Mouse (Mus musculus): Measurements from ENCODE around the gene Bach1. TPM values are rescaled to one million over a fixed set of nuclear protein-coding genes. Genes with fewer than 3 reads are reported as not detected.

The Bach1 gene
- 7.8 and 11.8 TPM in 2 replicates for polyA plus RNA-seq (2014; fragmentation: Nextera tagmentation; extraction: Ambion mirVana)

DNA sequence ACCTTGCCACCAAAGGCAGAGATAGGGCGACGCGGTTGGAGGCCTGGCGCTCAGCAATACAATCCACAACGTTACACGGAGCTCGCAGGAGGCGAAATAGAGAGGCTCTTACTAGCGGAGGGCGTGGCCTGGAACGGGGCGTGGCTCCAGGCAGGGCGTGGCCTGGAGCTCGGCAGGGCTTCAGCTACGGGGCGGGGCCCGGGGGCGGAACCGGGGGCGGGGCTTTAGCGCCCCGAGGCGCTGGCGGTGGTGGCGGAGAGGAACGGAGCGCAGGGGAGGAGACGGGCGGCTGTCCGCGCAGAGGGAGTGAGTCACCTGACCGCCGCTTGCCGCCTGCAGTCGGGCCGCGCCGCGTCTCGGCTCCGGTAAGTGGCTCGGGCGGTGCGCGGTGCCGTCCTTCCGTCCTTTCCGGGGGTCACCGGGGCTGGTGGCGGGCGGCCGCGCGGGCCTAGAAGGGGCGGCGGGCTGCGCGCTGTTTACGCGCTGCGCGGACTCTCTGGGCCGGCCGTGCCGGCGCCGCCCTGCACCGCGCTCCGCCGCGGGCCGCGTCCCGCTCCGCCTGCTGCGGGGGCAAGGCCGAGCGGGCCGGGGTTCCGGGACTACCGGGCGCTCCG, at the start of gene Bach1:
TSS of gene Bach1 (plus strand) at position 254 of the 614 bp plus-strand sequence.
- Histone ChIP-seq H3K36me3 (ENCODE audit: control insufficient read depth, insufficient read depth, low read length) (no peaks in the 10 kb centered on the region), H3K9ac (ENCODE audit: low read length) (peak within 1 kb of the TSS; percentile 96), H3K4me3 (ENCODE audit: control insufficient read depth in 1 of 2, insufficient read depth in 1 of 2, low read depth in 1 of 2, low read length in 2 of 2) (peak within 1 kb of the TSS; percentile 91 to 92), H3K9me3 (ENCODE audit: control insufficient read depth, low read length) (no peaks in the 10 kb centered on the region), H3K27ac (replicated peaks in 1 of 2; ENCODE audit: control insufficient read depth in 1 of 2, insufficient read depth in 1 of 2, low read depth in 2 of 2, low read length in 2 of 2) (peak within 1 kb of the TSS; percentile 87 to 93), H3K4me1 (ENCODE audit: control insufficient read depth in 2 of 2, insufficient read depth in 2 of 2, low read length in 2 of 2) (peaks cover 14 to 22% of the 10 kb centered on the region in 2 experiments), H3K4me2 (ENCODE audit: low read length) (peak within 1 kb of the TSS; percentile 82), H3K27me3 (ENCODE audit: control insufficient read depth, insufficient read depth, low read length) (no peaks in the 10 kb centered on the region)
- peak; percentile 96 for ATAC-seq (ENCODE audit: insufficient number of reproducible peaks, insufficient read depth, low FRiP score, low read depth)
- WGBS, result under 1% methylated on average over 81 of the region's 84 CpGs

DNA sequence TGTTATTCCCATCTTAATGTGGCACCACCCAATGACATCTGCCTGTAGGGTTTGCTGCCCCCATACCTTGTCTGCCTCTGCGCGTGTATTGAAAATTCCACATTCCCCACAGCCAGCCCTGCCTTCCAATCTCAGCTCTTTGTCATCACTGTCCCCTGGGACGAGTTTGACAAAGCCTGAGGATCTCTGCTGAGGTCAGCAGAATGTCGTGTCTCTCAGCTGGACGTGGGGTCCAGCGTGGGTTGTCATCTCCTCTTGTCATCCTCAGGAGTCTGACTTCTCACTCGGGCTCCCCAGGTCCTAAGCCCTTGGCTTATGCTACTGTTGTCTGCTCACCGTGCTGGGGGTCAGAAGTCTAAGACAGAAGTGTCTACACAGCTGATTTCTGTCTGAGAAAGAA, 46.4 kb upstream of the Bach1 start:
- Histone ChIP-seq H3K4me1 (ENCODE audit: control insufficient read depth in 2 of 2, insufficient read depth in 2 of 2, low read length in 2 of 2) (peaks cover 0 to 2% of the 10 kb centered on the region in 2 experiments; a peak in 1 of 4 replicates), H3K9me3 (ENCODE audit: control insufficient read depth, low read length) (no peaks in the 10 kb centered on the region), H3K4me3 (ENCODE audit: control insufficient read depth in 1 of 2, insufficient read depth in 1 of 2, low read depth in 1 of 2, low read length in 2 of 2) (no peak overlapping the region), H3K27ac (replicated peaks in 1 of 2; ENCODE audit: control insufficient read depth in 1 of 2, insufficient read depth in 1 of 2, low read depth in 2 of 2, low read length in 2 of 2) (no peak overlapping the region), H3K4me2 (ENCODE audit: low read length) (no peak overlapping the region), H3K27me3 (ENCODE audit: control insufficient read depth, insufficient read depth, low read length) (no peaks in the 10 kb centered on the region), H3K36me3 (ENCODE audit: control insufficient read depth, insufficient read depth, low read length) (no peaks in the 10 kb centered on the region), H3K9ac (ENCODE audit: low read length) (no peak overlapping the region)
- 37% methylated on average over 8 of the region's 8 CpGs for WGBS
- no peak for ATAC-seq (ENCODE audit: insufficient number of reproducible peaks, insufficient read depth, low FRiP score, low read depth)

DNA sequence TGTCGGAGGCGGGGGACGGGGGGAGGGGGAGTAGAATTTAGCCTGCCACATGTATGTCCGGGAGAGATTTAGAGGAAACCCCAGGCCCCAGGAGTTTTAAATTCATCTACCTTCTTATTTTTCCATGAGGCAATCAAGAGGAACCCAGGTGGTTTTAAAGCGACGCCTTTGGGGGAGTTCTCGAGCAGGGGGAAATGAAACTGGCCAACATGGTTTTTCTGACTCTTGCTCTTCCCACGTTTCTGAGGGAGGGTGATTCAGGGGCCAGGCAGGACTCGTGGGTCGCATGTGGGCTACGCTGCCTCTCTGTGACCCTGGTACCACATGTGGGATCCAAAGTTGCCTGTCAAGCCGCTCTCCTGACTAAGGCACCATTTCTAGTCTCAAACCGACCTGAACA, 45.8 kb upstream of the Bach1 start:
- H3K27me3 ChIP-seq (ENCODE audit: control insufficient read depth, insufficient read depth, low read length), result no peaks in the 10 kb centered on the region
- H3K9me3 ChIP-seq (ENCODE audit: control insufficient read depth, low read length), result no peaks in the 10 kb centered on the region
- no peak for ATAC-seq (ENCODE audit: insufficient number of reproducible peaks, insufficient read depth, low FRiP score, low read depth)
- no peak overlapping the region for H3K4me3 ChIP-seq (ENCODE audit: control insufficient read depth in 1 of 2, insufficient read depth in 1 of 2, low read depth in 1 of 2, low read length in 2 of 2)
- no peak overlapping the region for H3K27ac ChIP-seq (replicated peaks in 1 of 2; ENCODE audit: control insufficient read depth in 1 of 2, insufficient read depth in 1 of 2, low read depth in 2 of 2, low read length in 2 of 2)
- H3K4me1 ChIP-seq (ENCODE audit: control insufficient read depth in 2 of 2, insufficient read depth in 2 of 2, low read length in 2 of 2), result peaks cover 0 to 2% of the 10 kb centered on the region in 2 experiments; a peak in 1 of 4 replicates
- no peaks in the 10 kb centered on the region for H3K36me3 ChIP-seq (ENCODE audit: control insufficient read depth, insufficient read depth, low read length)
- no peak overlapping the region for H3K9ac ChIP-seq (ENCODE audit: low read length)
- H3K4me2 ChIP-seq (ENCODE audit: low read length), result no peak overlapping the region
- whole genome bisulfite sequencing, result 84% methylated on average over 13 of the region's 13 CpGs

DNA sequence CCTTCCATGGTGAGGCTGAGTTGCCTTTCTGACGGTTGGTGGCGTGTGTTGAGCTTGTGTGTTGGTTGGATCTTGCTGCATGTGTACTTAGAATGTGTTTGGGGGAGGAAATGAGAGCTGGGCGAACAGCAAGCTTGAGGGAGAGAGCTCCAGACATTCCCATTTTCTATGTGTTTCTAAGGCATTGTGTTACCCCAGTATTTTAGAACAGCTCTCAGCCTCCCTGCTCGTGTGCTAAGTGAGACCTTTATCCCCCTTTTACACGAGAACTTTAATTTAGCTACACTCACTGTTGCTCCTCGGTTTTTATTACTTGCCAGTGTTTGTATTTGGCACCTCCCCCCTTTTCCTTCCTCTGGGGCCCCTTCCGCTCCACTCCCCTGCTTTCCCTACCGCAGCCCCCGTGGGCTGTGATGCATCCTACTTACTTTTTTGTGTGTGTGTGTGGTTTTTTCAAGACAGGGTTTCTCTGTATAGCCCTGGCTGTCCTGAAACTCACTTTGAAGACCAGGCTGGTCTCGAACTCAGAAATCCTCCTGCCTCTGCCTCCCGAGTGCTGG, 44.6 kb upstream of the Bach1 start:
- WGBS, result 71% methylated on average over 11 of the region's 11 CpGs
- no peak for ATAC-seq (ENCODE audit: insufficient number of reproducible peaks, insufficient read depth, low FRiP score, low read depth)

DNA sequence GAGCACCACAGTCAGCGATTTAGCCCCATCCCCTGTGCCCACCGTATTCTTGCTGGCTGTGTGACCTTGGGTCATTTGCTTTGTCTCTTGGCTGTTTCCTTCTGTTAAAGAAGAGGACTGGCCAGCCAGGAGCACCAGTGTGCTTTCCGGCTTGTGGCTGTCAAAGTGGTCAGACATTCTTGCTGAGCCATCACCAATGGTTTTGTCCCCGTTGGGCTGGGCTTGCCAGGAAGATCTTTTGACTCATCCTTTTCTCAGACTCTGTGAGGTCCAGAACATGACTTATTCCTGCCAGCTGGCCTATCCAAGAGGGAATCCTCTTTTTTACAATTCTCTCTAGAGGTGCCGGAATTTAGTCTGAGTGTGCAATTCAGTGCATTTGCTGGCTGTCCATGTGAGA, 43.7 kb upstream of the Bach1 start:
- H3K27me3 ChIP-seq (ENCODE audit: control insufficient read depth, insufficient read depth, low read length), result no peaks in the 10 kb centered on the region
- no peak overlapping the region for H3K27ac ChIP-seq (replicated peaks in 1 of 2; ENCODE audit: control insufficient read depth in 1 of 2, insufficient read depth in 1 of 2, low read depth in 2 of 2, low read length in 2 of 2)
- H3K4me2 ChIP-seq (ENCODE audit: low read length), result no peak overlapping the region
- peaks cover 0 to 2% of the 10 kb centered on the region in 2 experiments; a peak in 1 of 4 replicates for H3K4me1 ChIP-seq (ENCODE audit: control insufficient read depth in 2 of 2, insufficient read depth in 2 of 2, low read length in 2 of 2)
- ATAC-seq (ENCODE audit: insufficient number of reproducible peaks, insufficient read depth, low FRiP score, low read depth), result no peak
- no peaks in the 10 kb centered on the region for H3K9me3 ChIP-seq (ENCODE audit: control insufficient read depth, low read length)
- no peaks in the 10 kb centered on the region for H3K36me3 ChIP-seq (ENCODE audit: control insufficient read depth, insufficient read depth, low read length)
- no peak overlapping the region for H3K9ac ChIP-seq (ENCODE audit: low read length)
- no peak overlapping the region for H3K4me3 ChIP-seq (ENCODE audit: control insufficient read depth in 1 of 2, insufficient read depth in 1 of 2, low read depth in 1 of 2, low read length in 2 of 2)
- 59% methylated on average over 5 of the region's 5 CpGs for WGBS

More for the DNA sequence above, 44.6 kb upstream of the Bach1 start:
- Histone ChIP-seq H3K27ac (replicated peaks in 1 of 2; ENCODE audit: control insufficient read depth in 1 of 2, insufficient read depth in 1 of 2, low read depth in 2 of 2, low read length in 2 of 2) (no peak overlapping the region), H3K36me3 (ENCODE audit: control insufficient read depth, insufficient read depth, low read length) (no peaks in the 10 kb centered on the region), H3K4me3 (ENCODE audit: control insufficient read depth in 1 of 2, insufficient read depth in 1 of 2, low read depth in 1 of 2, low read length in 2 of 2) (no peak overlapping the region), H3K4me2 (ENCODE audit: low read length) (no peak overlapping the region), H3K27me3 (ENCODE audit: control insufficient read depth, insufficient read depth, low read length) (no peaks in the 10 kb centered on the region), H3K4me1 (ENCODE audit: control insufficient read depth in 2 of 2, insufficient read depth in 2 of 2, low read length in 2 of 2) (peaks cover 0 to 2% of the 10 kb centered on the region in 2 experiments; a peak in 1 of 4 replicates), H3K9me3 (ENCODE audit: control insufficient read depth, low read length) (no peaks in the 10 kb centered on the region), H3K9ac (ENCODE audit: low read length) (no peak overlapping the region)

DNA sequence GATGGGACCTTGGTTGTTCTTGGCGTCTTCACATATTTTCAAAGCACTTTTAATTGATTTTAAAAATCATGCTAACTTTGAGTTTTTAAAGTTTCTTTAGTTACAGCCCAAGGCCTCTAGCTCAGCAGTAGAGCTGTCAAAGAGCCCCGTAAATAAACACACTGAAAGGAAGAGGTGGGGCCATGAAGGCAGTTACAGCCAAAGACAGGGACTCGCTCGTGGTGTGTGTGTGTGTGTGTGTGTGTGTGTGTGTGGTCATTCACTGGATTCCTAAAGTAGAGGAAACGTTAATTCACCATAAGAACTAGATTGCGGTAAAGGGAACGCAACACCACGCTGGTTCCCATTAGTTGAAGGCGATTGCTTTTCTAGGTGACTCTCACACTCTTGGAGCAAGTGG, 43.2 kb upstream of the Bach1 start:
- WGBS, result 78% methylated on average over 9 of the region's 9 CpGs
- ATAC-seq (ENCODE audit: insufficient number of reproducible peaks, insufficient read depth, low FRiP score, low read depth), result no peak

DNA sequence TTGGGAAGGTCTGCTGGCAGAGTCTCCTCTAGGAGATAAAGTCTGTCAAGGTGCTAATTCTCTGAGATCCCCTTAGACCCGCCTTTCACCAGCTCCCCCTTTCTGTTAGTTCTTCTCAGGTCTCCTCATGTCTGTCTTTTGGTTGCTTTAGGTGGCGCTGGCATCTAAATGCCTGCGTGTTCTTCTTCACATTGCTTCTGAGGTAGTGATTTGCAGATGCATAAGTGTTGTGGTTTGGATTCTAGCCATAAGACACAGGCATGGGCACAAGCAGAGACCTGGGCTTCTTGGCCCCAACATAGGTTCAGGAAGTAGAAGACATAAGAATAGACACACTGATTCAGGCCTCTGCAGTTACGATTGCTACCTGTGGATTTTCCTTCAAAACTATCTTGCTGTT, 42.0 kb upstream of the Bach1 start:
- H3K27ac ChIP-seq (replicated peaks in 1 of 2; ENCODE audit: control insufficient read depth in 1 of 2, insufficient read depth in 1 of 2, low read depth in 2 of 2, low read length in 2 of 2), result no peak overlapping the region
- H3K4me3 ChIP-seq (ENCODE audit: control insufficient read depth in 1 of 2, insufficient read depth in 1 of 2, low read depth in 1 of 2, low read length in 2 of 2), result no peak overlapping the region
- no peaks in the 10 kb centered on the region for H3K36me3 ChIP-seq (ENCODE audit: control insufficient read depth, insufficient read depth, low read length)
- H3K9me3 ChIP-seq (ENCODE audit: control insufficient read depth, low read length), result no peaks in the 10 kb centered on the region
- no peak overlapping the region for H3K4me2 ChIP-seq (ENCODE audit: low read length)
- peaks cover 3 to 8% of the 10 kb centered on the region in 2 experiments; a peak in 3 of 4 replicates for H3K4me1 ChIP-seq (ENCODE audit: control insufficient read depth in 2 of 2, insufficient read depth in 2 of 2, low read length in 2 of 2)
- no peak overlapping the region for H3K9ac ChIP-seq (ENCODE audit: low read length)
- no peak for ATAC-seq (ENCODE audit: insufficient number of reproducible peaks, insufficient read depth, low FRiP score, low read depth)
- H3K27me3 ChIP-seq (ENCODE audit: control insufficient read depth, insufficient read depth, low read length), result no peaks in the 10 kb centered on the region
- WGBS, result 77% methylated on average over 4 of the region's 4 CpGs

More for the DNA sequence above, 43.2 kb upstream of the Bach1 start:
- H3K4me3 ChIP-seq (ENCODE audit: control insufficient read depth in 1 of 2, insufficient read depth in 1 of 2, low read depth in 1 of 2, low read length in 2 of 2), result no peak overlapping the region
- no peak overlapping the region for H3K9ac ChIP-seq (ENCODE audit: low read length)
- H3K27me3 ChIP-seq (ENCODE audit: control insufficient read depth, insufficient read depth, low read length), result no peaks in the 10 kb centered on the region
- no peak overlapping the region for H3K27ac ChIP-seq (replicated peaks in 1 of 2; ENCODE audit: control insufficient read depth in 1 of 2, insufficient read depth in 1 of 2, low read depth in 2 of 2, low read length in 2 of 2)
- no peak overlapping the region for H3K4me2 ChIP-seq (ENCODE audit: low read length)
- no peaks in the 10 kb centered on the region for H3K36me3 ChIP-seq (ENCODE audit: control insufficient read depth, insufficient read depth, low read length)
- no peaks in the 10 kb centered on the region for H3K9me3 ChIP-seq (ENCODE audit: control insufficient read depth, low read length)
- peaks cover 0 to 2% of the 10 kb centered on the region in 2 experiments; a peak in 2 of 4 replicates for H3K4me1 ChIP-seq (ENCODE audit: control insufficient read depth in 2 of 2, insufficient read depth in 2 of 2, low read length in 2 of 2)

Data from heart, embryonic 14.5 days (tissue).